Mouse (Mus musculus): ENCODE data around the gene Cdnf.
A peak's percentile ranks its signal among the peaks of the same experiment; 100 is the strongest.

Cdnf gene

GRCm38 (mm10) chr2:3512552-3513454 is at the start of gene Cdnf, which contains the start of the genes Gm45902 and Hspa14:
Gene Cdnf, plus strand, starts transcription at chr2:3513030.
Gene Gm45902, minus strand, starts transcription at chr2:3512790.
Gene Hspa14, minus strand, starts transcription at chr2:3512814.
- peak; percentile 99 for DNase-seq (ENCODE audit: low read depth, low spot score)

DNA sequence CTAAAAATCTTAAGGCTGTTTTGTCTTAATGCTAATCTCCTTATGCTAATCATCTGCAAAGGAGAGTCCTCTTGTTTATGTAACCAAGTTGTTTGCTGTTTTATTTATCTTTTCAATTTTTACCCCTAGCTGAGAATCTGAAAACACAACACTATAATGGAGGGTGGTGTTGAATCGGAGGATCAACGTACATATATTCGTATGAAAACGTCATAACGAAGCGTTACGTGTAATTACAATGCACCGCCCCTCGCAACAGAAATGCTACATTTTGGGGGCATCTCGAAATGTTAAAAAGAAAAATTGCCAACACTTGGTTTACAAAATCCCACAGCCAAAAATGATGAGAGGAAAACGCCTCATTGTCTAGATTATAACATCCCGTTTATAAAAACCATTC is 38.9 kb upstream of the Cdnf start:
- no peak for DNase-seq (ENCODE audit: low read depth, low spot score)

- DNase-seq (ENCODE audit: low read depth, low spot score): peak; percentile 32
These were observed 38.4 kb upstream of the Cdnf start for GRCm38 (mm10) chr2:3474361-3474805.

GRCm38 (mm10) chr2:3474861-3475283 is 38.0 kb upstream of the Cdnf start, which contains the start of gene Suv39h2:
Gene Suv39h2, minus strand, starts transcription at chr2:3475031.
- DNase-seq (ENCODE audit: low read depth, low spot score): peak; percentile 80

DNA sequence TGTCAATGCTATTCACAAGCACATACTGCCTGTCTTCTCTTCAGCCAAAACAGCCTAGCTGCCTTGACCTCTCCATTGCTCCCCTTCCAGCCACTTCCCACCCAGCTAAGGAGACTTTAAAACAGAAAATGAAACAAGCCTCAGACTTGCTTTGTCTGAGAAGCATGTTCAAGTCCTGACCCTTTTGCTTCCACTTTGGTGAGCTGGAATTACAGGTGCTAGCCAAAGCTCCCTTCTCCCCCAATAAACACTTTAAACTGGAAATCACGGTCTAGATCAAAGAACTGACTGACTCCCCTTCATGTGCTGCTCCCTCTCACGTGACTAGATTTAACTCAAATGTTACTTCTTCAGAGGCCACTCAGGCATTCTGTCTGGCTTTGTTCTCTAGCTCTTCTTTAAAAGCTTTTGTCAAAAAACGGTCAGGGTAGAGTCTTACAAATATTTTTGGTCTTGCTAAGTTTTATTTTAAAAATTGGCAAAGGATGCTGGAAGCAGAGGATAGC is 37.0 kb upstream of the Cdnf start:
- DNase-seq (ENCODE audit: low read depth, low spot score): no peak

DNA sequence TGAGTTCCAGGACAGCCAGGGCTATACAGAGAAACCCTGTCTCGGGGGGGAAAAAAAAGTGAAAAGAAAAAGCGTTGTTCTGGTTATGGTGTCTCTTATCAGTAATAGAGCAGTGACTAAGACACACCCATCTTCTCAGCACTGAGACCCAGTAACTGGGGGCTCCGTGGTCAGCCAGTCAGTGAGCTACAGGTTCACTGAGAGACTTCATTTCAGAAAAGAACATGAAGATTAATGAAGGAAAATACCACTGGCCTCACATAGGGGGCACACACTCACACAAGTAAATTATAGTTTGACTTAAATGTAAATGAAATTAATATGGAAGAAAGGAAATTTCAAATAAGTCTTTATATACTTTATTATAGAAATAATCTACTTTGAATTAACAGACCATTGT is 32.6 kb upstream of the Cdnf start:
- DNase-seq (ENCODE audit: low read depth, low spot score): no peak

GRCm38 (mm10) chr2:3489816-3490215 is 23.0 kb upstream of the Cdnf start:
- DNase-seq (ENCODE audit: low read depth, low spot score): no peak

- no peak for DNase-seq (ENCODE audit: low read depth, low spot score)
These were observed 18.9 kb upstream of the Cdnf start for GRCm38 (mm10) chr2:3493833-3494409.

DNA sequence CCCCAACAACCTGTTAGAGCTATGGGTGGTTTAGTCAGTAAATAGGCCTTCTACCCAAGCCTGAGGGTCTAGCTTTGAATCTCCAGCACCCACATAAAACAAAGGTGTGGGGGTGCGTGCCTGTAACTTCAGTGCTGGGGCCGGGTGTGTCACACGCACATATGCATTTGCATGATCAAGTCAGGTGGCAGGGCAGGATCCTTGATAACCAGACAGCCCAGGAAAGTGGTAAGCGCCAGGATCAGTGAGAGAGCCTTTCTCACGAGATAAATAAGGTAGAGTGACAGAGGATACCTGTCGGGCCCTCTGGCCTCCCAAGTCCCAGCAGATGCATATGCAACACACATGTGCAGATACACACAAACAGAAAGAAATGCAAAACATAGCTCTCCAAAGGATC is 13.3 kb upstream of the Cdnf start:
- no peak for DNase-seq (ENCODE audit: low read depth, low spot score)

DNA sequence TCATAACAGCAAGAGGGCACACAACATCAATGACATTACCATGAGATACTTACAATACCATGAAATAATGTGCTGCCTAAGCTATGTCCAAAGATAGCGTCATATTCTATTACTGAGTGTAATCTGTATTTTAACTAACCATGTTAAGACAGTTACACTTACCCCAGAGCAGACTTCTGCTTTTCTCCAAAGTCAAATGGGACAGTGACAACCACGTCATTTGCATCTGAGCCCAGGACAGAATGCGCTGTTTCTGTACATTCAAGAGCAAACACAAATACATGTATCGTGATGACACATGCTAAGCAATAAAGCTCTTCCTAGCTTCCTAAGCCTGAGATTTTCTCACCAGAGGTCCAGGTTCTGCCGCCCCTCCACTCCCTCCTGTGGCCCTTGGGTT is 11.9 kb upstream of the Cdnf start:
- DNase-seq (ENCODE audit: low read depth, low spot score): no peak

DNA sequence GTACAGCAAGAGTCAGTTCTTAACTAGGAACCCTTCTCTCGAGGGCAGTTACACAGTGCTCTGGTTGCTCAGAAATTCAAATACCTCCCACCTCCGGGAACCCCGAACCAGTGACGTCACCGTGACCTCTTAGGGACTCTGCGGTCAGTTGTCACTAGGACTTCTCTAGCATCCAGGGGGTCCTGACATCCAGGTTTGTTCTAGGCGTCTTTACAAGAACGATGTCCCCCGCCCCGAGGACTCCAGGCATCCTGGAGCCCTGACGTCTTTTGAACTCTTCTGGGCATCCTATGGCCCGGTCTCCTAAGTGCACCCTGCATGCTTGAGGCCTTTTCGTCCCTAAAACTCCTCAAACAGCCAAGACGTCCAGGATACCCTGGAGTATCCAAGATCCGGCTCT is 754 bp upstream of the Cdnf start:
- no peak for DNase-seq (ENCODE audit: low read depth, low spot score)

- no peak for DNase-seq (ENCODE audit: low read depth, low spot score)
These were observed 9.7 kb downstream of the Cdnf start for GRCm38 (mm10) chr2:3522558-3522957.

- no peak for DNase-seq (ENCODE audit: low read depth, low spot score)
These were observed 13.5 kb downstream of the Cdnf start for GRCm38 (mm10) chr2:3526288-3526687.

GRCm38 (mm10) chr2:3541307-3542079 is 28.7 kb downstream of the Cdnf start:
- no peak for DNase-seq (ENCODE audit: low read depth, low spot score)

- DNase-seq (ENCODE audit: low read depth, low spot score): no peak
These were observed 33.2 kb downstream of the Cdnf start for GRCm38 (mm10) chr2:3546055-3546454.

DNA sequence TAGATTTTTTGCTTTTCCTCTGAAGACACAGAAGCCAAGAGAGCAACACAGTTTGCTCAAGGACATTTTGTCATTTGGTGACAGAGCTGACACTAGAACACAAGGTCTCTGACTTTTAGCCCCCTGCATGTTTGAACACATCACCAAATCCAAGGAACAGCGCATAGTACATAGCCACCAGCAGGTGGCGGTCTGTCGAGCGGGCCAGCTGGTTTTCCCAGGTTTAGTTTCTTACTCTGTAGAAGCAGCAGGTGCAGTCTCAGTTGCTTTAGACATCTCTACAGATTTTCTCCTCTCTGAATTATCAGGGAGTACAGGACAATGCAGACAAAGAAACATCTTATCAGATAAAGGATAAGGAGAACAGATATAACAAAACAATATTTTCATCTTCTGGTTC is 33.8 kb downstream of the Cdnf start:
- DNase-seq (ENCODE audit: low read depth, low spot score): no peak

DNA sequence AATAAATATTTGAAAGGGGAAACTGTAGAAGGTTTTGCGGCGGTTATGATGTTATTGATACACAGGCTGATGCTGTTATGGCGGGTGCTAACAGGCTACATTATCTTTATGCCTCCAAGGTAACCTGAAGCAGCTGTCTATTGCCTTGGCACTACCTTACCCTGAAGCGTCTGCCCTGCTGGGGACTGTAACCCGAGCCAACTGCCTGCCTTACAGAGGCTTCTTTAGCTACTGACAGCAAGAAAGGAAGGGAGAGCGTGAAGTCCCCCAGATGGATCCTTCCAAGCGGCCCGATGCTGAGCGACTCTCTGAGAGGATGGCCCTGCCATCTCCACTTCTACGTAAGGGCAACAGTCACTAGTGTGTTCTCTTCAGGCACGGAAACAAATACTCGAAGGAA is 57.4 kb downstream of the Cdnf start, which contains the start of gene Fam107b:
Gene Fam107b, plus strand, starts transcription at position 303 of the 400 bp plus-strand sequence.
- DNase-seq (ENCODE audit: low read depth, low spot score): no peak

GRCm38 (mm10) chr2:3570606-3571005 is 57.8 kb downstream of the Cdnf start:
- no peak for DNase-seq (ENCODE audit: low read depth, low spot score)

DNA sequence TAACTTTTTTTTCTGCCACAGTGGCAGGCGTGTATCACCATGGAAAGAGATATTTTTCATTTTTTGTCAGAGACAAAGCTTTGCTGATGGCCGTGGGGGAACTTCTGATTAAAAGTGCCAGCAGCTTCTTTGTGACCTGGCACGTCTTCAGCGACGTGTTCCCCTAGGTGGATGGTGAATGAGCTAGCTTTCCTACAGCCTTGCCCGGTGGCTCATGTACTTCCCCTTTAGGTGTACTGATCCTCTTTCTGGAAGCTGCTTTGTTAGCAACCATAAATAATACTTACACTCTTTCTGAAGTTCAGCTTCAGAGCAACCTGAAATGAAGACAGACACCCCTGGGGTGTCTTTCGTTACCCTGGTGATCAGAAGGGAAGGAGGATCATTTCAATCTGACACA is 61.1 kb downstream of the Cdnf start:
- no peak for DNase-seq (ENCODE audit: low read depth, low spot score)

GRCm38 (mm10) chr2:3575140-3575539 is 62.3 kb downstream of the Cdnf start:
- DNase-seq (ENCODE audit: low read depth, low spot score): peak; percentile 5

Data from telencephalon, adult 2 months (tissue).